Mouse (Mus musculus): ENCODE data around the gene Flrt1. TPM values are rescaled to one million over a fixed set of nuclear protein-coding genes. Genes with fewer than 3 reads are reported as not detected.

The Flrt1 gene
- 1 to 10 TPM in 1 of 2 experiments, under 1 TPM in 1; 0.02 to 1.1 TPM for polyA plus RNA-seq (2012; fragmentation: generic; extraction: Trizol)

DNA sequence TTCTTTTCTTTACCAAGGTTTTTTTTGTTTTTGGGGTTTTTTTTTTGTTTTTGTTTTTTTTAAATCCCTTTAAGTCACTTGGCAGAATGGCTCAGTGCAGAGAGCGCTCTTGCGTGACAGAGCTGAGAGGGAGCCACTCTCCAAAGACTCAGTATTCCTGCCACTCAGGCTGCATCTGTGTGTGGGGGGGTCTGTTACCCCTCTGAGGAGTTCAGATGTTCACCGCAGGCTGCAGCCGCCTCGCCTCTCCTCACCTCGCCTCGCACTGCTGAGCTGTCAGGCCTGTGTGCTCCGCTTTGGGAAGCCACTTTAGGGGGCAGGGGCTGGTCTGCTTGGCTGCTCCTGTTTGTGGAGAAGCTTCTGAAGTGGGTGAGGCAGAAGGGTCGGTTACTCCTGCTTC is at the start of gene Flrt1:
Gene Flrt1, minus strand, starts transcription at position 186 of the 400 bp plus-strand sequence.

DNA sequence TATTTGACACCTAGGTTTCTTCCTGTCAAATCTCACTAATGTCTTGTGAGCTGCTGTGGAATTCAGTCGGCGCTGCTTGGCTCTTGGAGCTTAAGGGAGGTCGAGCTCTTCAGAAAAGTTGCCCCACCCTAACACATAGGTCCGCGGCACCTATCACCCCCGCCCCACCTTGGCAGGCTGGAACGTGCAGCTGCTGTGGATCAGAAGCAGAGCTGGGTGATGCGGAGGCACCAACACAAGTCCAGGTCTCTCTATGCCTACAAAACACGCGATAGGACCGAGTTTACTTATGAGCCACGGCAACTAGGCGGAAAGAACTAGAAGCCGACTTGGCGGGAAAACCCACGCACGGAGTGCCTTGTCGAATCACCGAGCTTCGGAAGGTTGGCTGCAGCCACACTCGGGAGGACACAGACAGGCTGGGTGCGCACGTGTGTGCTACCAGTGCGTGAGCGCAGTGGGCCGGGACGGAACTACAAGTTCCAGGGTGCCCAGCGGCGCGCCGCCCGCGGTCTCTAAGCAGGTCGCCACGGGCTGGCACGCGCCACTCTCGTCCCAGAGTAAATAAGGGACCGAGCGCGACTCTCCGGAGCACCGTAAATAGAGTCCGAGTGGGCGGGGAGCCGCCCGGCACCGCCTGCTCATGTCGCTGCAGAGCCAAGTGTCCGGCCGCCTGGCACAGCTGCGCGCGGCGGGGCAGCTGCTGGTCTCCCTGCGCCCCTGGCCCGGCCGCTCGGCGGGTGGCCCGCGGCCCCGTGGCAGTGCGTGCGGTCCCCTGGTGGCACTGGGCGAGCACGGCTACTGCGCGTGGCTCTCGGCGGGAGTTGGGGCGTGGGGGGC is 49.1 kb downstream of the Flrt1 start, which contains the start of gene Macrod1:
Gene Macrod1, plus strand, starts transcription at position 563 of the 840 bp plus-strand sequence.

Other genes with a start within 250 kb of the Flrt1 start
- under 1 TPM; 0.08 to 0.25 TPM for gene Ccdc88b, start 247.5 kb downstream of the Flrt1 start, polyA plus RNA-seq (2012; fragmentation: generic; extraction: Trizol)
- gene Trmt112, start 196.0 kb downstream of the Flrt1 start, polyA plus RNA-seq (2012; fragmentation: generic; extraction: Trizol), result 100 to 1,000 TPM; 375 to 622 TPM
- 100 to 1,000 TPM; 235 to 247 TPM for gene Prdx5, start 195.6 kb downstream of the Flrt1 start, polyA plus RNA-seq (2012; fragmentation: generic; extraction: Trizol)
- 10 to 100 TPM; 14.9 to 28.8 TPM for gene Esrra, start 183.9 kb downstream of the Flrt1 start, polyA plus RNA-seq (2012; fragmentation: generic; extraction: Trizol)
- under 1 TPM in 1 of 2 experiments, not detected in 1; 0.34 TPM for gene Catsperz, start 180.3 kb downstream of the Flrt1 start, polyA plus RNA-seq (2012; fragmentation: generic; extraction: Trizol)
- gene Kcnk4, start 171.2 kb downstream of the Flrt1 start, polyA plus RNA-seq (2012; fragmentation: generic; extraction: Trizol), result under 1 TPM; 0.08 to 0.28 TPM
- gene Bad, start 163.9 kb downstream of the Flrt1 start, polyA plus RNA-seq (2012; fragmentation: generic; extraction: Trizol), result 100 to 1,000 TPM; 155 to 180 TPM
- gene Gpr137, start 163.2 kb downstream of the Flrt1 start, polyA plus RNA-seq (2012; fragmentation: generic; extraction: Trizol), result 10 to 100 TPM; 42.4 to 50.3 TPM
- gene Ppp1r14b, start 130.8 kb downstream of the Flrt1 start, polyA plus RNA-seq (2012; fragmentation: generic; extraction: Trizol), result 1,000 to 10,000 TPM in 1 of 2 experiments, 100 to 1,000 TPM in 1; 321 to 1,838 TPM
- 10 to 100 TPM; 14.8 to 39.5 TPM for gene Plcb3, start 129.3 kb downstream of the Flrt1 start, polyA plus RNA-seq (2012; fragmentation: generic; extraction: Trizol)
- 100 to 1,000 TPM; 263 to 273 TPM for gene Fkbp2, start 125.2 kb downstream of the Flrt1 start, polyA plus RNA-seq (2012; fragmentation: generic; extraction: Trizol)
- gene Vegfb, start 118.1 kb downstream of the Flrt1 start, polyA plus RNA-seq (2012; fragmentation: generic; extraction: Trizol), result 100 to 1,000 TPM in 1 of 2 experiments, 10 to 100 TPM in 1; 97.7 to 101 TPM
- gene Dnajc4, start 113.2 kb downstream of the Flrt1 start, polyA plus RNA-seq (2012; fragmentation: generic; extraction: Trizol), result 10 to 100 TPM; 23.6 to 59.0 TPM
- 10 to 100 TPM; 31.2 to 50.1 TPM for gene Nudt22, start 109.6 kb downstream of the Flrt1 start, polyA plus RNA-seq (2012; fragmentation: generic; extraction: Trizol)
- 10 to 100 TPM in 1 of 2 experiments, 1 to 10 TPM in 1; 9.2 to 18.4 TPM for gene Trpt1, start 109.6 kb downstream of the Flrt1 start, polyA plus RNA-seq (2012; fragmentation: generic; extraction: Trizol)
- under 1 TPM; 0.14 to 0.52 TPM for gene Fermt3, start 86.3 kb downstream of the Flrt1 start, polyA plus RNA-seq (2012; fragmentation: generic; extraction: Trizol)
- 100 to 1,000 TPM; 158 to 173 TPM for gene Stip1, start 65.8 kb downstream of the Flrt1 start, polyA plus RNA-seq (2012; fragmentation: generic; extraction: Trizol)
- 10 to 100 TPM; 11.8 to 33.4 TPM for gene Macrod1, start 48.9 kb downstream of the Flrt1 start, polyA plus RNA-seq (2012; fragmentation: generic; extraction: Trizol)
- 100 to 1,000 TPM; 165 TPM for gene Otub1, start 100.6 kb upstream of the Flrt1 start, polyA plus RNA-seq (2012; fragmentation: generic; extraction: Trizol)
- 1,000 to 10,000 TPM; 1,138 to 1,402 TPM for gene Cox8a, start 111.9 kb upstream of the Flrt1 start, polyA plus RNA-seq (2012; fragmentation: generic; extraction: Trizol)
- 10 to 100 TPM in 1 of 2 experiments, 1 to 10 TPM in 1; 3.9 to 12.4 TPM for gene Naa40, start 135.5 kb upstream of the Flrt1 start, polyA plus RNA-seq (2012; fragmentation: generic; extraction: Trizol)
- gene Rcor2, start 161.6 kb upstream of the Flrt1 start, polyA plus RNA-seq (2012; fragmentation: generic; extraction: Trizol), result 10 to 100 TPM; 10.0 to 19.3 TPM
- 10 to 100 TPM; 15.9 to 38.9 TPM for gene Mark2, start 236.1 kb upstream of the Flrt1 start, polyA plus RNA-seq (2012; fragmentation: generic; extraction: Trizol)